Mouse (Mus musculus) effector memory CD4-positive, alpha-beta T cell, adult 5 months (primary cell): ENCODE results near the gene Irf7. TPM values are rescaled to one million over a fixed set of nuclear protein-coding genes. Genes with fewer than 3 reads are reported as not detected.

Experiments
- polyA plus RNA-seq: library from polyadenylated mRNA; unstranded; fragments of 100-300 nt; shearing (Covaris generic); gene quantifications from one replicate; pipeline ENCODE4 v1.2.1, GENCODE M21; 2017

The Irf7 gene
- 210 TPM for polyA plus RNA-seq

DNA sequence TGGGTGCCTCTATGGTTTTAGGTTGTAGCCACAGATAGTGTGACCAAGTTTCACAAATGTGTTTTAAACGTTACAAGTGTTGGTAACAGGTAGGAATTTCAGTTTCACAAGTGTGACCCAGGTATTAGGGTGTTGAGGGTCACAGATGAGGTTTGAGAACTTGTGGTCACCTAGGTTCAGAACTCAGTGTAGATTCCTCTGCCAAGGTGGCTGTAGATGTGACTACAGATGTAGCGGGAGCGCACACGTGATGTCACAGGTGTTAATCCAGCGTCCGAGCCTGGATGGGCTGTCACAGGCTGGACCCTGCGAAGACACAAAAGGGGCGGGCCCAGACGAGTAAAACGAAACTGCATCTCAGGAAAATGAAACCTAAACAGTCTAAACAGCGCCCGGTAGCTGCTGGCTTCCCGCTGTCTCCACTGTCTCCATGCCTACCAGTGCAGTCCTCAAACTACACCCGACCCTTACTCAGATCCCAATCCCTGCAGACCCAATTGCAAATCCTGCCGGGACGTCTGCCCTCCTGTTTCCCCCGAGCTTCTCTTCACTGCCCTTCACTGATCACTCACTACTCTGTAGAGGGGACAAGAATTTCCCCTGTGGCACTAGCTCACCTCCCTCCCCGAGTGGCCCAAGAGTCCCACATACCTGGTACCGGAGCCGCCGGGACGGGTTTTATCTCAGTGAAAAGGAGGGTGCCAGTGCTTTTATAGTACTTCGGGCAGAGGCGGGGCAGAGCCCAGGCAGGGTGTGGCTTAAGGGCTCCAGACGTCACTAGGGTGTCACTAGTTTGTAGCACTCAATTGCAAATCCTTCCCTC is at the start of gene Irf7:
Gene Irf7 (minus strand): TSS at position 743 of the 823 bp plus-strand sequence.

DNA sequence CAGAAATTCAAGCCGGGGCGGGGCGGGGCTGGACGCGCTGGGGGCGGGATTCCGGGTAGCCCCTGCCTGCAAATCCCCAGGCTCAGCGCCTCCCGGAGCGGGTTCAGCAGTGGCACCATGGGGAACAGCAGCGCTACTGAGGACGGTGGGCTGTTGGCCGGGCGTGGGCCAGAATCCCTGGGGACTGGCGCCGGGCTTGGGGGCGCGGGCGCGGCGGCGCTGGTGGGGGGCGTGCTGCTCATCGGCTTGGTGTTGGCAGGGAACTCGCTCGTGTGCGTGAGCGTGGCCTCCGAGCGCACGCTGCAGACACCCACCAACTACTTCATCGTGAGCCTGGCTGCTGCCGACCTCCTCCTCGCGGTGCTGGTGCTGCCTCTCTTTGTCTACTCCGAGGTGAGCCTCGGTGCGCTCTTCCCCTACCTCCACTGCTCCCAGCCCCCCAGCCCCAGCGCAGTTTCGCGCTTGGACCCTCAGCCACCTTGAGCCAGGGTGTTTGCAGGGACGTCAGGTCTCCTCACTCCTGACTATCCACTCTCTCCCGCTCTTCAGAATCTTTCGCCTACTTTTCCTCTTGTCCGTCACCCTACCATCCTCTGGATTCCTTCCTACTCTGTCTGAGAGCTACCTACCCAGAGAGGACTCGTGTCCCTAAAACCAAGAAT is 25.8 kb upstream of the Irf7 start, which contains the start of gene Drd4:
Gene Drd4 (plus strand): TSS at position 86 of the 662 bp plus-strand sequence.

DNA sequence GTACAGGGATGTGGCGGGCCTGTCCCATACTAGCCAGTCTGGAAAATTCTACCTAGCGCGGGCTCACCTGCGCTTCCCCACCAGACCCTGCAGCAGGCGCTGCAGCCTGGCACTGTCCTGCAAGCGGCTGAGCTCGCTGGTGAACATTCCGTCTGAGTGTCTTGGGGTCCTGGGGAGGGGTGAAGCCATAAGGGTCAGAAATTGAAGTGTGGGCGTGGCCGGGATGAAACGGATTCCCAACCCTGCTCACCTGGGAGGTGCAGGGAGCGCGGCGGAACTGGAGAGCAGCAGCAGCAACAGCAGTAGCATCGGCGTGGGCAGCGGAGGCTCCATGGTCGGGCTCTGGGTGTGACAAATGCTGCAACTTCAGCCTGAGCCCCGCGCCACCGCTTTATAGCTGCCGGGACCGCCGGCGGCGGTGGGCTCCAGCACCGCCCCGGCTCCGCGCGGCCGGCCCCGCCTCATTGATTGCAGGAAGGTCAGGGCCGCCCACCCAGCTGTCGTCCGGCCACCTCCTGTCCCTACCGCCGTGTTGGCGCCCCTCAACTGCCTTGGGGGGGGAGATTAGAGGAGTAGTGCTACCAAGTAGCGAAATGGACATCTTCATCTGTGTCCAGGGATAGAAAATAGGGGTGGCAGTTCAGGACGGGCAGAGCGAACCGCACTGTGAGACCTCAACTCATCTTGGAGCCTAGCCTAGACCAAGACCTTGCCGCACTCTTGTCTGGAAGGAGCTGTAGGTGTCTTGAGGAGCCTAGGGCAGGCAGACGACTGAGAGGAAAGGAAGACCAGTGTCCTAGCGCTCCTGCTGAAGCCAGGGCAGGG is 12.7 kb upstream of the Irf7 start, which contains the start of gene Sct:
Gene Sct (minus strand): TSS at position 368 of the 825 bp plus-strand sequence.

DNA sequence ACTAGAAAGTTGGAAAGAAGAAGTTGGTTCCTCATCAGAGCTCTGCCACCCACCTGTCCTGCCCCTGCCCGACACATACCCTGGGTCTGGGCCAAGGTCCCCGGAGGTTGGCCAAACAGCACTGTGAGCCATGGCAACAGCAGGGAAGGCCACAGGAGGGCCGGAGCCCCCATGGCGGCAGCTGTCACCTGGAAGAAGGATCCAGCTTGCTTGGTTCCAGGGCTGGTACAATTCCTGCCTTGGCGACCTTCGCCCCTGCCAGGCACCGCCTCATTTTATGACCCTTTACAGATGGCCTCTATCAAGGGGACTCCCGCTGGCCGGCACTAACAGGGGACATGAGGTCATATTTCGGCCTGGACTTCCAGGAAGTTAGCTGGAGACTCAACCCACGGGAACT is 10.3 kb upstream of the Irf7 start, which contains the start of gene Cdhr5:
Gene Cdhr5 (minus strand): TSS at position 241 of the 400 bp plus-strand sequence.

DNA sequence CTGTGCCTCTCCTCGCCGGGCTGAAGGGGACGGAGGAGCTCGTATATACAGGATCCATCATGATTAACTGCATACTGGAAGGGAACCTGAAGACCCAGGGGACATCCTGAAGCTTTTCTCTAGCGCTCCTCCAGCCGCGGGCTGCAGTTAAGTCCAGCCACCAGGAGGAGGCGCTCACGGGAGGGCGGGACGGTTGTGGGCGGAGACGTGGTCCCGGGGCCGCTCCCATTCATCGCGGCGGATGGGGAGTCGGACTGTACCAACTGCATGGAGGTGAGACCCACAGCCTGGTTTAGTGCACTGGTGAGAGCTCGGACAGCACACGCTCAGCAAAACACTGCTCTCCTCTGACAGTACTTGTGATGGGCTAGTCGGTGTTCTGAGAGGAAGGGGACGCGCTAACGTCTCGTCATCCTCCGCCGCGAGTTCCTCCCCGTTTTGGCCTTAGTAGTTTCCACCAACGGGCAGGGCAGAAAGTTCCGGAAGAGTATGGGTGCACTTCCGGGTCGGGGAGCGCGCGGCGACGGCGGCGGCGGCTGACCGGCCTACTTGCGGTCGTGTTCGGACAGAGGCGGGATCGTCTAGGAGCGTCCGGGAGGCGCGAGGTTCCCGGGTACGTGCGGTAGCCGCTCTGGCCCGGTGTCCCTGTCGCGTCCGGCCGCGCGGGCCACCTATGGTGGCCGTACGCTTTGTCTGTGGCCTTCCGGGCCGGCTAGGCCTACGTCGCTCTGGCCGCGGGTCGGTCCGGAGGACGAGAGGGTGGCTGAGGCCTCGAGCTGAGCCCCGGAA is 37.8 kb downstream of the Irf7 start, which contains the start of gene Phrf1:
Gene Phrf1 (plus strand): TSS at position 506 of the 789 bp plus-strand sequence.

DNA sequence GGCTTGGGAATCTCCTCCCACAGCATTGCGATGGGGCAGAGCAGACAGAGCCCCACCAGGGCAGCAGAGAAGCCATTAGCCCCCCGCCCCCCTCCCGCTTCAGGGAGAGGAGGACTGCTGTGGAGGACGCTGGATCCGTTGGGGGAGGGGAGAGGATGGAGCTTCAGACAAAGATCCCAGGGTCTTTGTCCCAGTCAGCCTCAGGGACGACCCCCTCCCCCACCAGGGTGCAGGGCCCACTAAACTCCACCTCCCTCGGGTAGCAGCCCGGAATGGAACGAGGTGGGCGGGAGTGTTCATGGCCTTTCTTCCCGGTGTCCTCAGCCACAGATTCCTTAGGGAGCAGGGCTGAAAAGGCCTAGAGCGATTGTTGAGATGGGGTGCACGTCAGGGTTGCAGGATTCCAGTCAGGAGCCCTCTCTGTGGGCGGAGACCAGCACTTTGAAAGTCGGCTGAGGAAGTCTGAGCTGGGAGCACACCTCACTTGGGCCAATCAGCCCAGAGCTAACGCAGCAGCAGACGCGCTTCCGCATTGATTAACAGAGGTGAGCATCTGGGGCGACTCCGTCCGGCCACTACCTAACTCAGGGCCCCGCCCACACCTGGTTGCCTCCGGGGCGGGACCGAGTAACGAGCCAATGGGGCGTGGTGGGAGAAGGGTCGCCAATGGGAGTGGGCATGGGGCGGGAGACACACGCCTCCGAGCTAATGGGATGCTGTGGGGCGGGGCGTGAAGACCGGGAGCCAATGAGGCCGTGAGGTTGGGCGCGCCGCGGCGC is 51.0 kb downstream of the Irf7 start, which contains the start of gene Rassf7:
Gene Rassf7 (plus strand): TSS at position 760 of the 779 bp plus-strand sequence.

DNA sequence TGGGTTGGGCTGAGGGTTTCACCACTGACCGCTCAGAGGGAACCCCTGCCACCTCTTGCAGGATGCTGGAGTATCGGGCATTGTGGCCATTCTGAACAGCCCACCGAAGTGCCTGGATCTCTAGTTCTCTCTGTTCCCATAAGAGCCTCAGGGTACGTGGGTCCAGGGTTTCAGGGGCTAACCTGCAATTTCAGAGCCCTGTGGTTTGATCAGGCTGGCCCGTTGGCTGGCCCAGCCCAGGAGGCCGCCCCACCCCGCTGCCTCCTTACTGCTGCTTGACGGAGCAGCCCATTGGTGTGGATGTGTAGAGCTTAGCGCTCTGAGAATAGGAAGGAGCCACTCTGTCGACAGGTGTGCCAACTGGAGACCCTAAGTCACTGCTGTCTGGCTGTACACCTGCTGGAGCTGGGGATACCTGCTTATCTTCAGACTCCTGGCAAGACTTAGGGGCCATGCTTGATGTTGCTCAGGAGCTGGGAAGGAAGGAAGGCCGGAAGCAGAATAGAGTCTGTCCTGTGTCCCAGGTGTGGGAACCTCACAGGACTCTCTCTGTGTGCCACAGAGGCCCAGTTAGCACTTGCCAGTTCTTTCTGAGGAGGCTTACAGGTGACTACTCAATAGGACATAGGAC is 52.6 kb downstream of the Irf7 start, which contains the start of gene Lmntd2:
Gene Lmntd2 (minus strand): TSS at position 476 of the 631 bp plus-strand sequence.

Other genes starting within 250 kb of the Irf7 start
- gene Ifitm6, start 248.6 kb downstream of the Irf7 start, polyA plus RNA-seq, result not detected
- gene Gm17387, start 237.3 kb downstream of the Irf7 start, polyA plus RNA-seq, result not detected
- gene B4galnt4, start 205.4 kb downstream of the Irf7 start, polyA plus RNA-seq, result 25.8 TPM
- 147 TPM for gene Pkp3, start 188.3 kb downstream of the Irf7 start, polyA plus RNA-seq
- gene Sigirr, start 165.9 kb downstream of the Irf7 start, polyA plus RNA-seq, result 71.4 TPM
- not detected for gene Ano9, start 148.7 kb downstream of the Irf7 start, polyA plus RNA-seq
- 6.9 TPM for gene Ptdss2, start 144.1 kb downstream of the Irf7 start, polyA plus RNA-seq
- gene Rnh1, start 93.6 kb downstream of the Irf7 start, polyA plus RNA-seq, result 79.7 TPM
- 22.4 TPM for gene Hras, start 72.5 kb downstream of the Irf7 start, polyA plus RNA-seq
- 1.9 TPM for gene Lrrc56, start 72.3 kb downstream of the Irf7 start, polyA plus RNA-seq
- gene Lmntd2, start 52.4 kb downstream of the Irf7 start, polyA plus RNA-seq, result 12.7 TPM
- 7.9 TPM for gene Rassf7, start 50.6 kb downstream of the Irf7 start, polyA plus RNA-seq
- gene Phrf1, start 37.7 kb downstream of the Irf7 start, polyA plus RNA-seq, result 81.8 TPM
- not detected for gene Cdhr5, start 10.3 kb upstream of the Irf7 start, polyA plus RNA-seq
- not detected for gene Sct, start 12.7 kb upstream of the Irf7 start, polyA plus RNA-seq
- gene Drd4, start 25.5 kb upstream of the Irf7 start, polyA plus RNA-seq, result not detected
- 52.5 TPM for gene Deaf1, start 61.2 kb upstream of the Irf7 start, polyA plus RNA-seq
- gene Tmem80, start 61.3 kb upstream of the Irf7 start, polyA plus RNA-seq, result 21.2 TPM
- not detected for gene Eps8l2, start 72.4 kb upstream of the Irf7 start, polyA plus RNA-seq
- 199 TPM for gene Taldo1, start 125.7 kb upstream of the Irf7 start, polyA plus RNA-seq
- 24.6 TPM for gene Gatd1, start 147.7 kb upstream of the Irf7 start, polyA plus RNA-seq
- gene Cend1, start 163.0 kb upstream of the Irf7 start, polyA plus RNA-seq, result not detected
- gene Slc25a22, start 171.4 kb upstream of the Irf7 start, polyA plus RNA-seq, result 50.9 TPM
- 3.6 TPM for gene Pidd1, start 177.5 kb upstream of the Irf7 start, polyA plus RNA-seq
- 1,923 TPM for gene Rplp2, start 180.9 kb upstream of the Irf7 start, polyA plus RNA-seq
- gene Pnpla2, start 188.7 kb upstream of the Irf7 start, polyA plus RNA-seq, result 131 TPM
- 0.66 TPM for gene Cracr2b, start 194.6 kb upstream of the Irf7 start, polyA plus RNA-seq
- 2.5 TPM for gene Cd151, start 200.9 kb upstream of the Irf7 start, polyA plus RNA-seq
- gene Polr2l, start 208.7 kb upstream of the Irf7 start, polyA plus RNA-seq, result 21.1 TPM
- gene Tspan4, start 208.8 kb upstream of the Irf7 start, polyA plus RNA-seq, result 0.44 TPM